Mouse (Mus musculus) small intestine, adult 2 months (tissue): ENCODE results near the gene Espn.

Experiments
- CTCF ChIP-seq: fragments of 200-500 bp; IDR thresholded peaks from 2 replicates; pipeline ENCODE4 v1.5.1; 2012; ENCODE audit warnings: low read depth, mild to moderate bottlenecking, control low read depth, inconsistent platforms, low read length, moderate library complexity, mixed read lengths; ENCODE audit not compliant: insufficient replicate concordance, insufficient read length; ENCODE audit errors: extremely low read depth
- POLR2A ChIP-seq: fragments of 200-500 bp; IDR thresholded peaks from 2 replicates; pipeline ENCODE4 v1.6.1; 2012; ENCODE audit warnings: low read depth, mild to moderate bottlenecking, control low read depth, inconsistent platforms, low read length, moderate library complexity

- no peak for TF ChIP-seq CTCF
- no peak for TF ChIP-seq POLR2A
Measured at GRCm38 (mm10) chr4:152133213-152133612, 19.0 kb downstream of the Espn start.
